In the genomic region with DNA sequence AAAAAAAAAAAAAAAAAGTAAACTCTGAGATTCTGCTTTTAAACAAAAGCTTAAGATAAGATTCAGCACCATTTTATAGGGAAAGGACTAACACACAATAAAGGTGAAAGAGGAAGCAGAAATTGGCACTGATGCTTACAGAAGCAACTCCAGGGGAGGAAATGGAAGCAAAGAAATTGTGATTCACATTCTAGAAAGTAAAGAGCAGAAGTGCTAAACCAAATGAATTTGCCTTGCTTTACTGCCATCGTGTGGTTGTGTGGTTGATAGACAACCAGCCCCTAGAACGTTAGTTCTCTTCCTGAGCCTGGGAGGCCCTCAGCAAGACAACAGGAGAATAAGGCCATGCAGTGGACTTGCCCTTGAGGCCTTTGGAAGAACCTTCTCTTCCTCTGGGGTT, we compare ENCODE assay signal across 11 mouse cellular contexts. TPM values are rescaled to one million over a fixed set of nuclear protein-coding genes. Genes with fewer than 3 reads are reported as not detected.
DNase-seq lines count a peak whose midpoint lies in the region; TF ChIP-seq lines count a peak whose summit lies in the region.
"Had no signal": no experiment of that assay in that cellular context is flagged by ENCODE, and none has a peak within 500 bp of the region (broad histone marks: within the 10 kb centered on the region; RNA-seq: fewer than 3 reads in every experiment).

No protein-coding gene starts in this region.

- no peaks in the 10 kb centered on the region for H3K27me3 ChIP-seq in kidney, adult 2 months (replicated peaks; ENCODE audit: control insufficient read depth, insufficient read depth, low read length)
- H3K27me3 ChIP-seq: embryonic facial prominence, embryonic 12.5 days; liver, embryonic 15.5 days; stomach, embryonic 15.5 days had no signal

- H3K27ac ChIP-seq in kidney, adult 2 months (ENCODE audit: insufficient read depth, low read depth, low read length), result no peak overlapping the region
- H3K27ac ChIP-seq: embryonic facial prominence, embryonic 12.5 days; liver, embryonic 15.5 days; stomach, embryonic 15.5 days had no signal

- no peak for TF ChIP-seq POLR2A in kidney, adult 2 months (IDR thresholded peaks at IDR 0.05; ENCODE audit: low read depth, low read length)

- 2% methylated on average over 2 of the region's 2 CpGs for whole genome bisulfite sequencing in kidney, adult 2 months

- peak; percentile 37 for TF ChIP-seq CTCF in kidney, adult 2 months (conservative IDR thresholded peaks at IDR 0.05; ENCODE audit: insufficient read depth, insufficient read length, low read depth, low read length)

- DNase-seq in kidney, adult 2 months, result peak; percentile 11
- no peak for DNase-seq in kidney, adult 11 months
- peak; percentile 1 for DNase-seq in WW6 (ENCODE audit: low read depth, low spot score)
- DNase-seq in embryo, embryonic 10 days (ENCODE audit: low spot score), result peak; percentile 71
- peak; percentile 11 for DNase-seq in kidney, postnatal 14 days
- DNase-seq in lung, postnatal 10 days, result peak; percentile 36
- DNase-seq in right cerebral cortex, postnatal 4 days, result peak; percentile 17
- DNase-seq in urinary bladder, adult 18-20 months (ENCODE audit: low spot score in 2 of 2), result no peak

- no peak overlapping the region for H3K4me3 ChIP-seq in kidney, adult 2 months (ENCODE audit: insufficient read depth, low read depth, low read length)
- H3K4me3 ChIP-seq: embryonic facial prominence, embryonic 12.5 days; liver, embryonic 15.5 days; stomach, embryonic 15.5 days had no signal

- no peaks in the 10 kb centered on the region for H3K4me1 ChIP-seq in kidney, adult 2 months (ENCODE audit: control insufficient read depth, insufficient read depth, low read length)
- H3K4me1 ChIP-seq: embryonic facial prominence, embryonic 12.5 days; liver, embryonic 15.5 days; stomach, embryonic 15.5 days had no signal

- no peaks in the 10 kb centered on the region for H3K36me3 ChIP-seq in kidney, adult 2 months (ENCODE audit: control insufficient read depth, insufficient read depth, low read length)
- H3K36me3 ChIP-seq: embryonic facial prominence, embryonic 12.5 days; liver, embryonic 15.5 days; stomach, embryonic 15.5 days had no signal

RNA-seq across cellular contexts. Expression of a gene that starts 41.7 kb away (rescaled TPM):
- polyA plus RNA-seq in kidney, adult 2 months (2012; rRNA removed), result 0.18 and 0.30 TPM in 2 replicates

Comparison
In these comparisons a context has a peak if more than half of its experiments do, and no peak if none do; other contexts are left out.
1. DNase-seq: peak in kidney, adult 2 months (single experiment), WW6 (single experiment), embryo, embryonic 10 days (single experiment), kidney, postnatal 14 days (single experiment), lung, postnatal 10 days (single experiment) and right cerebral cortex, postnatal 4 days (single experiment); none in kidney, adult 11 months (single experiment) and urinary bladder, adult 18-20 months (0 of 2).